Mouse (Mus musculus) regulatory T cell (primary cell): Measurements from ENCODE around the gene Nipal1.

Experiments
- in situ Hi-C: fragments of 300-600 bp; cut with MboI, MseI; formaldehyde crosslinking; loops from one replicate; pipeline ENCODE4 v1.15.1; 2025; ENCODE audit warnings: high pct_unique_total_duplicates

The Nipal1 gene

DNA sequence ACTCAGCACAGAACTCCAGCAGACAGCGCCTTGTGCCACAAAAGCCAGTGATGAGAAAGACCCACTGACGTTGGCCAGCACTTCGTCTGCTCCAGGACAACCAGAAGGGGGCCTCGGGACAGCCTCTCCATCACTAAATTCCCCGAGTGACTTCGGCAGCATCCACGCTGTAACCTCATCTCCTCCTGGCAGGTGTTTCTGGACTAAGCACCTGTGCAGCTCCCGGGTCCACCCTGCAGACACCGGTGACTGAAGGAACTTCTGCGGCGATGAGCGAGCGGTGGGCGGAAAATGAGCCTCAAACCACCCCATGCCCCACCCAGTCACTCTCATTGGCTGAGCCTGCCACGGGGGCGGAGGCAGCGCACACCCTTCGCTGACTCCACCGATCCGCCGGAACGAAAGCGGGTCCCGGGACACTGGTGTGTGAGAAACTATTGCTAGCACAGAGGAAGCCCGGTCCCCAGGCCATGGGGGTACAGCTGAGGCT is at the start of gene Nipal1:
Gene Nipal1 (plus strand): TSS at position 378 of the 490 bp plus-strand sequence.
- in situ Hi-C loops, result loop anchor here (25.0 kb wide), 1 partner anchor 1890 kb away; the partner anchor contains the start of genes Fip1l1 and Scfd2

- in situ Hi-C loops, result no loop called here
These were observed 46.6 kb upstream of the Nipal1 start for GRCm38 (mm10) chr5:72601006-72601405.

DNA sequence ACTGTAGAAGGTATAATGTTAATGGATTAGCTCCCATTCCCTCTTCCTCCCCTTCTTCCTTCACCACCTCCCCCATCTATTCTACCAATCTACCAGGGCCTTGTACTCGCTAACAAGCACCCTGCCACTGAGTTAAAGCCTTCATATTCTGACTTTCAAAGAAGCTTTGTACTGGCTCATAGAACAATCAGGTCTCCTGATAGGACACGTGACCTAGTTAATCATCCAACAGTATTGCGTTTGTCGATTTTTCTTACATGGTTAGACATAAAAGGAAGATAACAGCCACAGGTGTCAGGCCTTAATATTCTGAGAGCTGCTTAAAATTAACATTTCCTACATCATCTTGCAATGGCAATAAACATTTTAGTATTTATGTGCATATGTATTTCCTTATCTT is 44.5 kb upstream of the Nipal1 start:
- in situ Hi-C loops, result no loop called here

- in situ Hi-C loops, result no loop called here
These were observed 30.2 kb upstream of the Nipal1 start for GRCm38 (mm10) chr5:72617413-72617812.

- in situ Hi-C loops, result no loop called here
These were observed 26.6 kb upstream of the Nipal1 start for GRCm38 (mm10) chr5:72621022-72621421.

DNA sequence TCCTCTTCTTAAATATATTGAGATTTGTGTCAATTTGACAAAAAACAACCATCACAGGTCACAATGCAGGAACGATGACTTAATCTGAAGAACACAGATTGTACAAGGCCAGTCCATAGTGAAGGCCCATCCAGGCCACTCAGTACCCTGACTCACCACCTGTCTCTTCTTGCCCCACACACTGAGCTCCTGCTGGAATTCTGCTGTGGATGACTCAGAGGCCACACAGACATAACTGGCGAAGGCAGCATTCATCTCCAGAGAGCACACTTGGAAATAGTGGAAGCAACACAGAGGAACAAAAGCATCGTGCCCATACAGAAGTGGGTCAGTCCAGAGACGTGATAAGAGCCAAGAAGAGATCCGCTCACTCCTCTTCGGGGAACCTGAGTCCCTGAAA is 17.6 kb upstream of the Nipal1 start:
- in situ Hi-C loops, result loop anchor here (25.0 kb wide), 1 partner anchor 1907 kb away; the partner anchor contains the start of genes Fip1l1 and Scfd2

- in situ Hi-C loops, result loop anchor here (5.0 to 25.0 kb wide), 2 partner anchors 78 to 1902 kb away; partner anchors contain the start of genes Fip1l1, Nfxl1 and Scfd2
These were observed 12.8 kb upstream of the Nipal1 start for GRCm38 (mm10) chr5:72634791-72635271.

- in situ Hi-C loops, result loop anchor here (5.0 to 25.0 kb wide), 2 partner anchors 79 to 1901 kb away; partner anchors contain the start of genes Fip1l1, Nfxl1 and Scfd2
These were observed 11.5 kb upstream of the Nipal1 start for GRCm38 (mm10) chr5:72636122-72636521.

DNA sequence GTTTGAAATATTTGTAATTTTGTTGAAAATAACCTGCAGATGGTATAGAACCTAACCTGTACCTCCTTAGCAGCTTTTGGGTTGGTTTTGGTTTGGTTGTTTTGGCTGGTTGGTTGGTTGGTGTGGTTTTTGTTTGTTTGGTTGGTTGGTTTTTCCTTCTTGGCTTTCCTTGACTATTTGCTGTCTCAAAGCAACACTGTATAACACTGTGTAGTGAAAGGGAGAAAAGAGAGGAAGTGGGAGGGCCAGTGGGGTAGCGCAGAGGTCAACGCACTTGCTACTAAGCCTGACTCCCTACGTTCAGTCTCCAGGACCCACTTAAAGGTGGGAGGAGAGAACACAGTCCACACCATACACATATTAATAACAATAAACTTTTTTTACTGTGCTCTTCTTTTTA is 11.0 kb upstream of the Nipal1 start:
- in situ Hi-C loops, result loop anchor here (5.0 to 25.0 kb wide), 2 partner anchors 79 to 1901 kb away; partner anchors contain the start of genes Fip1l1, Nfxl1 and Scfd2

- in situ Hi-C loops, result loop anchor here (25.0 kb wide), 1 partner anchor 1897 kb away; the partner anchor contains the start of genes Fip1l1 and Scfd2
These were observed 7.5 kb upstream of the Nipal1 start for GRCm38 (mm10) chr5:72640072-72640471.

- in situ Hi-C loops, result loop anchor here (25.0 kb wide), 1 partner anchor 1894 kb away; the partner anchor contains the start of genes Fip1l1 and Scfd2
These were observed 3.9 kb upstream of the Nipal1 start for GRCm38 (mm10) chr5:72643655-72644054.

- in situ Hi-C loops, result loop anchor here (25.0 kb wide), 1 partner anchor 1893 kb away; the partner anchor contains the start of genes Fip1l1 and Scfd2
These were observed 3.4 kb upstream of the Nipal1 start, which contains the start of gene Cnga1 for GRCm38 (mm10) chr5:72644175-72644574. TSS of gene Cnga1 (minus strand) at chr5:72644275.

DNA sequence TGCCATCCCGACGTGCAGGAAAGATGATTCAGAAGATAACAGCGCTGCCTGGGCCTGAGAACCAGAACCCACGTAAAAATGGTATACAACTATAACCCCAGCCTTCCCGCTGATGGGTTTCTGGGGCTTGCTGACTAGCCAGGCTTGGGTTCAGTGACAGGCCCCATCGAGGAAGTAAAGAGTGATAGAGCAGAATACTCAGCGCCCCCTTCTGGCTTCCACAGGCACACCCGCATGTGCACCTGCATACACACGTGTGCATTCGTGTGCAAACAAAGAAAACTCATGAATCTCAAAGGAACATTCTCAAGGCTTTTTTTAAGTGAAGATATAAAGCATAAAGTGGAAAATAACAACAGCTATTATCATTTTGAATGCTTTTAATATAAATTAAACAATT is 1.5 kb upstream of the Nipal1 start:
- in situ Hi-C loops, result loop anchor here (25.0 kb wide), 1 partner anchor 1891 kb away; the partner anchor contains the start of genes Fip1l1 and Scfd2

DNA sequence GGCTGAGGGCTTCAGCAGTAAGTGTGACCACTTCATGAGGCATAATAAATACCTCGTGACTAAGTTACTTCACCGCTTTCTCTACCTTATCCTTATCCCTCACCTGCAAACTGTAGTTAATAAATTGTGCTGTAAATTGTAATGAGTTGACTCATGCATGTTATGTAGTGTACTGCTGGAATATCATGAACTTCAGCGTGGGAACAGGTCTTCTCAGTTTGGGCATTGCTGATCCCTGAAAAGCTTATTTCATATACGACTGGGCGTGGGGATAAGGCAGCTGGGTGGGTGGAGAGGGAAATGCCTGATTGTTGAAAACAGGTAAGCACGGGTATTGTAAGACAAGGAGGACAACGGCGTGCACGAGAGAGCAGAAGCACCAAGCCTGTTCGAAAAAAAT is 599 bp upstream of the Nipal1 start:
- in situ Hi-C loops, result loop anchor here (25.0 kb wide), 1 partner anchor 1890 kb away; the partner anchor contains the start of genes Fip1l1 and Scfd2

- in situ Hi-C loops, result loop anchor here (25.0 kb wide), 1 partner anchor 1889 kb away; the partner anchor contains the start of genes Fip1l1 and Scfd2
These were observed 482 bp downstream of the Nipal1 start for GRCm38 (mm10) chr5:72647958-72648595.

DNA sequence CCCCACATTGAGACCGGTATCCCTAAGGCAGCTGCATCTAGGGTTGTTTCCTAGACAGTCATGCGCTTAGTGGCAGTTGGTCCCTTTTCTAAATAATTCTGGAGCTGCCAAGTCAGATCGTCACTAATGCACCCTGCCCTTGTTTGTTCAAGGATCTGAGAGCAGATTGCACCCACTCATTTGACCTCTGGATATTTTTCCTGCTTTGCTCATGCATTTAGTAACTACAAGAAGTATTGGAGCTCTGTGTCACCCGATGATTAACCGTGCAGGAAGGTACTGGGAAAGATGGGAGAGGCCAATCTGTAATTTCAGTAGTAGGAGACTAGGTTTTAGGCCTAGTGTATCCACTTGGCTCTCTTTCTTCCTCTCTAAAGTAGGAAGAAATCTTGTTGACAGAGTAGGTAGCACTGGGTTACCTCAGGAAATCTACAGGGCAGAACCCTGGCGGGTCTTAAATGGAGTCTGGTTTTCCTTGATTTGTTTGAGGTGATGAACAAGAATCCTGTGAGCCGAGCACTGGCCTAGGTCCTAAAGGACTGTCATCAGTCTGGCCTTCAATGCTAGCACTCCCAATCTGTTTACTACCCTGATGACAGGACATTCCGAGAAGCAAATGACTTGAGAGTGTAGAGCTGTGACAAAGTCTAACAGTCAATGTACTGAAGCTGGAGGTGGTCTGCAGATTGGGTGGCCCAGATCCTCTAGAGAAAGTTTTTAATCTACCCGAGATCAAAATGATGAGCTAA is 1.6 kb downstream of the Nipal1 start:
- in situ Hi-C loops, result loop anchor here (25.0 kb wide), 1 partner anchor 1888 kb away; the partner anchor contains the start of genes Fip1l1 and Scfd2

DNA sequence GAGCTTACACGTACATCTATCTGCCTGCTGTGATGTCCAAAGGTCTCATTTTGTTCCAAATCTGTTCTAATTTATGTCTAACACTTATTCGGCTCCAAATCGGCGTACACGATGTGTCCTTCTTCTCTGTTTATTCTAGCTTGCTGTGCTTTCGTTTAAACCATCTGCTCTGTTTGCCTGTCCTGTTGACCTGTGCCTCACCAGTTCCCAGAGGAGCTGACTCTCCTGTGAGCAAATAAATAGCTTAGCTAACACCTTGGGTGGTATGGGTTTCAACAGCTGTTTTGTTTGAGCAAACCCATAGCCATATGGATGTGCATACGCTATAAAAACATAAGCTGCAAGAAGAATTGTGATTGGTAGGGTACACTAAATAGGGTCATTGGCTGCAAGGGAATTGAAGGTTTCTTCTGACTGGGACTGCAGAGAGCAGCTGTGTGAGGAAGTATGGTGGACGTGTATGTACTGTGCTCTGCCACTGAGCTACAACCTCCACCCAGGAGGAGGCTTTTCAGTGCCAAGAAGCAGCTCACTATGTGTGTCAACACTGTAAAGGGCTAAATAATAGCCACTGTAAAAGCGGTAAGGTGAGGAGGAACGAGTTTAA is 5.6 kb downstream of the Nipal1 start:
- in situ Hi-C loops, result no loop called here

DNA sequence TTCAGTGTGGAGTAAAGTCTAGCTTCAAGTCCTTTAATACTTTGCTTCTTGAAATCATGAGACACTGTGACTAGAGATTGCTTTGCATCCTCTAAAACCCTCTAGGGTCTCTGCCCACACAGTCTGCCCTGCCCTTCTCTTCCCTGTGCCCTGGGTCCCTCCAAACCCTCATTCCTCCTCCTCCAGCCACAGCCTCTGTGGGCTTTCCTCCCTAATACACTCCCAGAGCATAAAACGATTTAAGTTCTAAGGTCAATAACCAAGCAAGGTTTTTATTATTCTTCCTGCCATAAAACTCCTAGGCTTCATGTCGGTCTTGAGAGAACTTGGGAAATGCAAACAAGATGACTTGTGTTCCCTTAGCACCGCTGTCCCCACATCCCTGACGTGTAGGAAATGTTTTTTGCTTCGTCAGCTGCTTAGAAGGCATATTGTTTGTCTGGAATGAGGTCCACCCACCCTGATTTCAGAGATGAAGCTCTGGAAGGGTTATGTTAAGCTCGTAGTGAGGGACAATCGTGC is 8.7 kb downstream of the Nipal1 start:
- in situ Hi-C loops, result loop anchor here (5.0 kb wide), 1 partner anchor 101 kb away; no protein-coding TSS in a partner anchor

DNA sequence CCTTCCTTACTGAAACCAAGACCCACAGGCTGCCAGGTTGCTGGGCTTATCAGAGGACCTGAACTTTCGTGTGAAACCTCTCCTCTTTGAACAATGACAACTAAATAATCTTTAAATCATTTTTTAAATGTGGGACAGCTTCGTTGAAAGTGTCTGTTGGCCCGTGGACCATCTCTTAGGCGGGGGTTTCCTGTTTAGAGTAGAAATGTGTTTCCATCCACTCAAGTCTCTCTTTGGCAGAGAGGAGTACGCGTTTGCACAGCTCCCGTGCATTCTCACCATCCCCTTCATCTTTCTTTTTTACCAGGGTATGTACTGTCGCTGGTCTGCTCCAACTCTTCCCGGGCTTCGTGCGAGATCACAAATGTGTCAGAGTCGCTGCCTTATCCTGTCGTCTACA is 10.8 kb downstream of the Nipal1 start:
- in situ Hi-C loops, result loop anchor here (5.0 kb wide), 1 partner anchor 99 kb away; no protein-coding TSS in a partner anchor

DNA sequence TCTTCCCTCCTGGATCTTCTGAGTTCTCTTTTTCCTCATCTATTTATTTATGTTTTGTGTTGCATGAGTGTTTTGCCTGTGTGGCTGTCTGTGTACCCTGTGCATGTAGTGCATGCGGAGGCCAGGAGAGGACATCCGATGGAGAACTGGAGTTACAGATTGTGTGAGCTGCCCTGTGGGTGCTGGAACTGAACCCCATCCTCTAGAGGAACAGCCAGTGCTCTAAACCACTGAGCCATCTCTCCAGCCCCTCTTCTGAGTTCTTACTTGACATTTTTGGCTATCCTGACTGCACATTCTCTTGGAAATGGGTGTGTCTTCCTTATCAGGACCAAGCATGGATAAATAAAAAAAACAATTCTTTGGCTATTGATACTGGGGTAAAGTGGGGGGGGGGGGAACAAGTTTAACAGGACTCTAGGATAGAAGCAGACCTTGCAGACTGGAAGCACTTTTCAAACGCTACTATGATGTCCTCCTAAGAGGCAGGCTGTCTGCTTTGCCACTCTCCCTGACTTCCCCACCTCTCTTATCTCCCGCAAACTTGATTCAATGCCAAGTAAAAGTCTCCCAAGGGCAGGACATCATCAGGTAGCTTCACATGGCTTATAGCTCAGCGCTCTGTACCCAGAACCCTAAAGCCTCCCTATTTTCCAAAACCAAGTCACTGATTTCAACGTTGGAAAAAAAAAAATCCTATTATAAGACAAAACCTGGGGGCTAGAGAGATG is 13.6 kb downstream of the Nipal1 start:
- in situ Hi-C loops, result no loop called here
